Mouse (Mus musculus) stomach, embryonic 16.5 days (tissue): ENCODE results near the gene Lonrf3. TPM values are rescaled to one million over a fixed set of nuclear protein-coding genes. Genes with fewer than 3 reads are reported as not detected.

Experiments
- ATAC-seq: fragments of 200-750 bp; cut with Nextera tagmentation; 2 replicates; pipeline ENCODE4 v1.8.0; 2017; ENCODE audit warnings: moderate number of reproducible peaks, moderate TSS enrichment; ENCODE audit not compliant: insufficient read depth, low FRiP score
- H3K27ac ChIP-seq: fragments of 300-500 bp; sonication (generic); 2 replicates; pipeline ENCODE4 v1.5.1; 2014; ENCODE audit warnings: low read length
- H3K27me3 ChIP-seq: fragments of 300-500 bp; sonication (generic); 2 replicates; pipeline ENCODE4 v1.6.1; 2014; ENCODE audit warnings: low read length, control low read depth, mixed read lengths; ENCODE audit not compliant: control insufficient read depth, insufficient read depth
- H3K36me3 ChIP-seq: fragments of 300-500 bp; sonication (generic); 2 replicates; pipeline ENCODE4 v1.6.1; 2014; ENCODE audit warnings: low read length; ENCODE audit not compliant: control insufficient read depth, insufficient read depth
- H3K4me1 ChIP-seq: fragments of 300-500 bp; sonication (generic); 2 replicates; pipeline ENCODE4 v1.6.1; 2014; ENCODE audit warnings: low read length, control low read depth, mixed read lengths; ENCODE audit not compliant: control insufficient read depth, insufficient read depth
- H3K4me2 ChIP-seq: fragments of 300-500 bp; sonication (generic); 2 replicates; pipeline ENCODE4 v1.6.1; 2014; ENCODE audit warnings: low read depth, low read length, mixed read lengths
- H3K4me3 ChIP-seq: fragments of 300-500 bp; sonication (generic); replicated peaks from 2 replicates; pipeline ENCODE4 v1.5.1; 2014; ENCODE audit warnings: mild to moderate bottlenecking, low read length
- H3K9ac ChIP-seq: fragments of 300-500 bp; sonication (generic); 2 replicates; pipeline ENCODE4 v1.6.1; 2014; ENCODE audit warnings: low read length
- H3K9me3 ChIP-seq: fragments of 300-500 bp; sonication (generic); replicated peaks from 2 replicates; pipeline ENCODE4 v1.6.1; 2016; ENCODE audit warnings: low read length, control low read depth; ENCODE audit not compliant: control insufficient read depth
- WGBS: fragments of 180-500 bp; shearing (Covaris S2); extraction: QIAGEN DNeasy Blood & Tissue Kit; methylation state at CpG from one replicate; pipeline ENCODE4 v1.1.7; 2014; 5-methylcytosine and 5-hydroxymethylcytosine counted together
- microRNA-seq: library from miRNA; unstranded; fragments of <30 nt; microRNA quantifications from one replicate; pipeline ENCODE4, GENCODE M21; 2016
- polyA plus RNA-seq: library from polyadenylated mRNA; unstranded; fragments of >200 nt; fragmentation: Nextera tagmentation; extraction: Ambion mirVana; gene quantifications from 2 replicates; pipeline ENCODE4 v1.2.1, GENCODE M21; 2015

Lonrf3 gene
- polyA plus RNA-seq, 1 experiment from 2014 or later = 0.58 TPM

DNA sequence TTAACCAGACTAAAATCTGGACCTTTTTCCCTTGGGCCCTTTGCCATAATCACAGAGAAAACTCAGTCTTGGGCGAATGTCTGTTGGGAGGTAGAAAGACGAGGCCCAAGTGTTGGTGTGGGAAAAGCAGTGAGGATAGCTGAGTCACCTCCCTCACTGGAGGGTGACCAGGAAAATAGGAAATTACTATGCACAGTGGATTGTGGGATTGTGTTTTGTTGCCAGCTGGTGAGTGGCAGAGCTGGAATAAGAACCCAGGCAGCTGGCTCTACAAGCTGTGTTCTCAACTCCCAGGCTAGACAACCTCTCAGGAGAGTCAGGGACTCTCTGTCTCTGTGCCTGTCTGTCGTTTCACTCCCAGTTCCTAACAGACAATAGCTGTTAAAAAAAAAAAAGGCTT, 61.8 kb downstream of the Lonrf3 start:
- H3K27ac ChIP-seq = no peak overlapping the region
- H3K36me3 ChIP-seq = no peaks in the 10 kb centered on the region
- no peak overlapping the region for H3K9ac ChIP-seq
- WGBS = 39% methylated on average over 3 of the region's 3 CpGs
- H3K4me2 ChIP-seq = no peak overlapping the region
- H3K4me3 ChIP-seq = no peak overlapping the region
- no peak for ATAC-seq
- no peaks in the 10 kb centered on the region for H3K9me3 ChIP-seq
- H3K4me1 ChIP-seq = no peaks in the 10 kb centered on the region
- no peaks in the 10 kb centered on the region for H3K27me3 ChIP-seq

DNA sequence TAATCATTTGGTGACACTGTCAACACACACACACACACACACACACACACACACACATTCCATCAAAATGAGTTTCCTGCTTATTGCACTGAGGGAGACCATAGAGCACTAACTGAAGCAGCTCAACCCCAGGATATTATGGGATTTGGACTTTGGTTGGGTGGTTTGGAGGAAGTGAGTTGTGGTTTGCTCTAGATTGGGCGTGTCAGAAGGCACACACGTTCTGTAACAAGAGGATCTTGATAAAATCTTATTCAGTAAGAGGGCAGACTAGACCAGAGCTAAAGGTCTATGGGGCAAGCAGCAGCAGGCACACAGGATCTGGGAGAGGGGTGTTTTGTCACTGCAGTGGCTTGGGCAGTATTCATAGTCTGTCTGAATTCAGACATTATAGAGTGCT, 62.4 kb downstream of the Lonrf3 start:
- 43% methylated on average over 2 of the region's 2 CpGs for WGBS
- Histone ChIP-seq H3K9ac (no peak overlapping the region), H3K27me3 (no peaks in the 10 kb centered on the region), H3K4me3 (no peak overlapping the region), H3K27ac (no peak overlapping the region), H3K4me1 (no peaks in the 10 kb centered on the region), H3K9me3 (no peaks in the 10 kb centered on the region), H3K36me3 (no peaks in the 10 kb centered on the region), H3K4me2 (no peak overlapping the region)
- ATAC-seq = peak; percentile 58; the same call in 1 of the 2 replicates

GRCm38 (mm10) chrX:36392672-36393071, 64.5 kb downstream of the Lonrf3 start:
- H3K36me3 ChIP-seq = no peaks in the 10 kb centered on the region
- H3K4me1 ChIP-seq = no peaks in the 10 kb centered on the region
- no peaks in the 10 kb centered on the region for H3K9me3 ChIP-seq
- ATAC-seq = no peak
- no peak overlapping the region for H3K27ac ChIP-seq
- no peak overlapping the region for H3K4me3 ChIP-seq
- no peak overlapping the region for H3K4me2 ChIP-seq
- H3K27me3 ChIP-seq = no peaks in the 10 kb centered on the region
- 74% methylated on average over 6 of the region's 6 CpGs for WGBS
- H3K9ac ChIP-seq = no peak overlapping the region

GRCm38 (mm10) chrX:36393279-36393678, 65.1 kb downstream of the Lonrf3 start:
- no peaks in the 10 kb centered on the region for H3K4me1 ChIP-seq
- ATAC-seq = no peak
- H3K27me3 ChIP-seq = no peaks in the 10 kb centered on the region
- H3K4me2 ChIP-seq = no peak overlapping the region
- no peaks in the 10 kb centered on the region for H3K9me3 ChIP-seq
- H3K4me3 ChIP-seq = no peak overlapping the region
- WGBS = 43% methylated on average over 6 of the region's 6 CpGs
- no peak overlapping the region for H3K27ac ChIP-seq
- H3K9ac ChIP-seq = no peak overlapping the region
- no peaks in the 10 kb centered on the region for H3K36me3 ChIP-seq

- Histone ChIP-seq H3K36me3 (no peaks in the 10 kb centered on the region), H3K9me3 (no peaks in the 10 kb centered on the region), H3K4me1 (no peaks in the 10 kb centered on the region), H3K4me3 (no peak within 1 kb of the TSS), H3K9ac (no peak within 1 kb of the TSS), H3K4me2 (no peak within 1 kb of the TSS), H3K27ac (no peak within 1 kb of the TSS), H3K27me3 (no peaks in the 10 kb centered on the region)
- 91% methylated on average over 13 of the region's 13 CpGs for WGBS
- ATAC-seq = no peak
Observed at GRCm38 (mm10) chrX:36400980-36401379, 72.8 kb downstream of the Lonrf3 start, which contains the start of gene Gm6268. Gm6268 (plus strand) TSS chrX:36401280.

DNA sequence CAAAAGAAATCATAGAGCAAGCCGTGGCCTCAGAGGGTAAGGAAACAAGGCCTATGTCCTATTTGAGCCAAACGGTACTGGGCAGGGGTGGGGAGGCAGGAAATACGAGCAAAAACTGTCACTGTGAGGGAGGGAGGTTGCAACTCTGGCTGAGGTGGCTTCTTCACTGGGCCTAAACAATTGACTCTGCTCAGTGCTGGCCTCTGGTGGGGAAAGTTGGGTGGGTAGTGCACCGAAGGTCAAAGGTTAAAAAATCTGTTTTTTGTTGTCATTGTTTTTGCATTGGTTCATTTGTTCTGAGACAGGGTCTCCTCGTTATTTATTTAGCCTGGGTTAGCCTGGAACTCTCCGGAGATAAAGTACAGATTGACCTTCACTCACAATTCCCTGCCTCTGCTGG, 74.2 kb downstream of the Lonrf3 start:
- WGBS = 54% methylated on average over 6 of the region's 6 CpGs
- Histone ChIP-seq H3K36me3 (no peaks in the 10 kb centered on the region), H3K9me3 (no peaks in the 10 kb centered on the region), H3K4me3 (no peak overlapping the region), H3K27ac (no peak overlapping the region), H3K27me3 (no peaks in the 10 kb centered on the region), H3K4me2 (no peak overlapping the region), H3K4me1 (no peaks in the 10 kb centered on the region), H3K9ac (no peak overlapping the region)
- ATAC-seq = no peak

Small RNAs within 50 kb of the gene (microRNA-seq; reads per million reads assigned to microRNA genes)
- gene Gm44485 = not detected

Other genes starting within 250 kb of the Lonrf3 start
- gene Il13ra1, start 216.2 kb upstream of the Lonrf3 start, polyA plus RNA-seq = 36.6 and 36.9 TPM in 2 replicates
- gene Zcchc12, start 132.4 kb upstream of the Lonrf3 start, polyA plus RNA-seq = 17.6 and 18.4 TPM in 2 replicates
- gene Gm6268, start 72.9 kb downstream of the Lonrf3 start, polyA plus RNA-seq = not detected in 2 replicates
- gene Gm14569, start 163.5 kb downstream of the Lonrf3 start, polyA plus RNA-seq = not detected in 2 replicates